Mouse (Mus musculus) neural tube, embryonic 11.5 days (tissue): ENCODE measurements at regions not wholly inside any gene's neighbourhood (a gene's known extent, or its start where the extent isn't known, plus 50 kb on each side); places are given as distances from the start of the nearest gene placed in this dataset.

Source experiments
- ATAC-seq: fragments of 200-750 bp; cut with Nextera tagmentation; 2 replicates; pipeline ENCODE4 v1.8.0; 2017; ENCODE audit warnings: moderate number of reproducible peaks, mild to moderate bottlenecking, moderate TSS enrichment, moderate library complexity; ENCODE audit not compliant: insufficient read depth, low FRiP score, low TSS enrichment
- DNase-seq: peaks from one replicate; pipeline ENCODE4 v3.0.0-alpha.2; 2015; ENCODE audit warnings: low spot score
- H3K27ac ChIP-seq: fragments of 300-500 bp; sonication (generic); 2 replicates; pipeline ENCODE4 v1.5.1; 2014; ENCODE audit warnings: low read depth, mild to moderate bottlenecking, low read length
- H3K27me3 ChIP-seq: fragments of 300-500 bp; sonication (generic); 2 replicates; pipeline ENCODE4 v1.6.1; 2014; ENCODE audit warnings: mild to moderate bottlenecking, low read length, mixed read lengths; ENCODE audit not compliant: control insufficient read depth, insufficient read depth
- H3K36me3 ChIP-seq: fragments of 300-500 bp; sonication (generic); 2 replicates; pipeline ENCODE4 v1.6.1; 2014; ENCODE audit warnings: mild to moderate bottlenecking, low read length, moderate library complexity, mixed read lengths; ENCODE audit not compliant: control insufficient read depth, insufficient read depth
- H3K4me1 ChIP-seq: fragments of 300-500 bp; sonication (generic); 2 replicates; pipeline ENCODE4 v1.6.1; 2014; ENCODE audit warnings: low read length, mixed read lengths; ENCODE audit not compliant: control insufficient read depth, insufficient read depth
- H3K4me2 ChIP-seq: fragments of 300-500 bp; sonication (generic); 2 replicates; pipeline ENCODE4 v1.6.1; 2014; ENCODE audit warnings: low read depth, mild to moderate bottlenecking, moderate library complexity
- H3K4me3 ChIP-seq: fragments of 300-500 bp; sonication (generic); 2 replicates; pipeline ENCODE4 v1.5.1; 2014; ENCODE audit warnings: low read depth, low read length
- H3K9ac ChIP-seq: fragments of 300-500 bp; sonication (generic); 2 replicates; pipeline ENCODE4 v1.6.1; 2014; ENCODE audit warnings: mild to moderate bottlenecking, low read length
- H3K9me3 ChIP-seq: fragments of 300-500 bp; sonication (generic); 2 replicates; pipeline ENCODE4 v1.6.1; 2016; ENCODE audit warnings: low read length; ENCODE audit not compliant: control insufficient read depth
- WGBS: fragments of 180-500 bp; shearing (Covaris S2); extraction: QIAGEN DNeasy Blood & Tissue Kit; methylation state at CpG from one replicate; pipeline ENCODE4 v1.1.7; 2014; 5-methylcytosine and 5-hydroxymethylcytosine counted together

GRCm38 (mm10) chr3:16369629-16370028 lies 363.4 kb upstream of the Gm5150 start:
- H3K4me2 ChIP-seq: no peak overlapping the region
- no peak overlapping the region for H3K27ac ChIP-seq
- H3K36me3 ChIP-seq: no peaks in the 10 kb centered on the region
- WGBS: no CpG with 5 or more reads among the region's 1 CpGs
- no peak overlapping the region for H3K4me3 ChIP-seq
- H3K9ac ChIP-seq: no peak overlapping the region
- no peaks in the 10 kb centered on the region for H3K4me1 ChIP-seq
- DNase-seq (no peak), ATAC-seq (no peak)
- H3K27me3 ChIP-seq: no peaks in the 10 kb centered on the region
- H3K9me3 ChIP-seq: no peaks in the 10 kb centered on the region

GRCm38 (mm10) chr3:16363134-16363533 lies 356.9 kb upstream of the Gm5150 start:
- no peaks in the 10 kb centered on the region for H3K9me3 ChIP-seq
- H3K4me3 ChIP-seq: no peak overlapping the region
- no peak overlapping the region for H3K4me2 ChIP-seq
- no peak overlapping the region for H3K9ac ChIP-seq
- H3K4me1 ChIP-seq: no peaks in the 10 kb centered on the region
- H3K27me3 ChIP-seq: no peaks in the 10 kb centered on the region
- no peak overlapping the region for H3K27ac ChIP-seq
- H3K36me3 ChIP-seq: no peaks in the 10 kb centered on the region
- ATAC-seq (no peak), DNase-seq (no peak)
- 79% methylated on average over 3 of the region's 3 CpGs for WGBS

GRCm38 (mm10) chr3:16358999-16359398 lies 352.8 kb upstream of the Gm5150 start:
- H3K27ac ChIP-seq: no peak overlapping the region
- no peaks in the 10 kb centered on the region for H3K9me3 ChIP-seq
- H3K4me3 ChIP-seq: no peak overlapping the region
- H3K9ac ChIP-seq: no peak overlapping the region
- H3K4me1 ChIP-seq: no peaks in the 10 kb centered on the region
- ATAC-seq (no peak), DNase-seq (no peak)
- no peaks in the 10 kb centered on the region for H3K27me3 ChIP-seq
- H3K4me2 ChIP-seq: no peak overlapping the region
- H3K36me3 ChIP-seq: no peaks in the 10 kb centered on the region

- Histone ChIP-seq H3K27me3 (no peaks in the 10 kb centered on the region), H3K9ac (no peak overlapping the region), H3K9me3 (no peaks in the 10 kb centered on the region), H3K4me2 (no peak overlapping the region), H3K36me3 (no peaks in the 10 kb centered on the region), H3K4me1 (no peaks in the 10 kb centered on the region), H3K4me3 (no peak overlapping the region), H3K27ac (no peak overlapping the region)
- no peak for DNase-seq
- no peak for ATAC-seq
These were observed 324.5 kb upstream of the Gm5150 start for GRCm38 (mm10) chr3:16330750-16331149.

- ATAC-seq (0 out of 2 replicates have a peak, but pooled peaks have one; percentile 55), DNase-seq (no peak)
- no peak overlapping the region for H3K27ac ChIP-seq
- no peaks in the 10 kb centered on the region for H3K27me3 ChIP-seq
- no peak overlapping the region for H3K9ac ChIP-seq
- no peak overlapping the region for H3K4me2 ChIP-seq
- no peaks in the 10 kb centered on the region for H3K9me3 ChIP-seq
- no peaks in the 10 kb centered on the region for H3K36me3 ChIP-seq
- 50% methylated on average over 3 of the region's 3 CpGs for WGBS
- no peak overlapping the region for H3K4me3 ChIP-seq
- no peaks in the 10 kb centered on the region for H3K4me1 ChIP-seq
These were observed 304.6 kb upstream of the Gm5150 start for GRCm38 (mm10) chr3:16310834-16311233.

- no peak for ATAC-seq
- WGBS: 97% methylated on average over 1 of the region's 1 CpGs
These were observed 271.2 kb upstream of the Gm5150 start for GRCm38 (mm10) chr3:16277407-16277806.

More at GRCm38 (mm10) chr3:16277407-16277806, 271.2 kb upstream of the Gm5150 start:
- H3K4me2 ChIP-seq: no peak overlapping the region
- H3K9ac ChIP-seq: no peak overlapping the region
- H3K36me3 ChIP-seq: no peaks in the 10 kb centered on the region
- no peaks in the 10 kb centered on the region for H3K4me1 ChIP-seq
- H3K27me3 ChIP-seq: no peaks in the 10 kb centered on the region
- DNase-seq: no peak
- no peaks in the 10 kb centered on the region for H3K9me3 ChIP-seq
- H3K4me3 ChIP-seq: no peak overlapping the region
- no peak overlapping the region for H3K27ac ChIP-seq
